Comparison of ENCODE assay signal across 8 mouse cellular contexts in genomic region chr11:20655795-20656710, GRCm38 (mm10).
DNase-seq lines count a peak whose midpoint lies in the region; ATAC-seq and TF ChIP-seq lines count a peak whose summit lies in the region.

No protein-coding gene starts in this region.

- peak overlapping the region; percentile 47 for H3K9ac ChIP-seq in intestine, embryonic 16.5 days (ENCODE audit: low read depth, low read length)
- H3K9ac ChIP-seq in liver, adult 2 months (ENCODE audit: low read depth, low read length), result 0 out of 2 replicates have a peak overlapping the region, but pooled peaks have one; percentile 4
- peak overlapping the region; percentile 49 for H3K9ac ChIP-seq in neural tube, embryonic 11.5 days (ENCODE audit: low read length)

- no peak for TF ChIP-seq POLR2A in liver, adult 2 months (IDR thresholded peaks at IDR 0.05; ENCODE audit: extremely low read depth, insufficient read depth, low read length)

- H3K36me3 ChIP-seq in intestine, embryonic 16.5 days (ENCODE audit: control insufficient read depth, insufficient read depth, low read length), result 0 out of 2 replicates have a peak, but pooled peaks cover 2% of the 10 kb centered on the region
- 0 out of 2 replicates have a peak, but pooled peaks cover 2% of the 10 kb centered on the region for H3K36me3 ChIP-seq in liver, adult 2 months (ENCODE audit: control insufficient read depth, insufficient read depth, low read length)
- no peaks in the 10 kb centered on the region for H3K36me3 ChIP-seq in neural tube, embryonic 11.5 days (ENCODE audit: control insufficient read depth, insufficient read depth, low read length)

- peak overlapping the region; percentile 77 for H3K27ac ChIP-seq in intestine, embryonic 16.5 days (ENCODE audit: low read length)
- no peak overlapping the region for H3K27ac ChIP-seq in liver, adult 2 months (replicated peaks; ENCODE audit: insufficient read depth, low read depth, low read length)
- H3K27ac ChIP-seq in neural tube, embryonic 11.5 days (ENCODE audit: low read depth, low read length), result peak overlapping the region; percentile 89

- H3K79me2 ChIP-seq in liver, adult 2 months (ENCODE audit: control insufficient read depth, insufficient read depth, low read length), result 0 out of 2 replicates have a peak, but pooled peaks cover 2% of the 10 kb centered on the region

- peak; percentile 38 for DNase-seq in cerebellum, adult 11-12 months
- no peak for DNase-seq in cerebellum, adult 11 months
- peak; percentile 56 for DNase-seq in gastrocnemius, postnatal 14 days
- no peak for DNase-seq in liver, adult 2 months (ENCODE audit: extremely low read depth, low read depth, low spot score)
- peak; percentile 87 for DNase-seq in neural tube, embryonic 11.5 days (ENCODE audit: low spot score)
- peak; percentile 62 for DNase-seq in thymus, postnatal 14 days

- H3K4me3 ChIP-seq in intestine, embryonic 16.5 days (ENCODE audit: low read length), result peak overlapping the region; percentile 23
- peak overlapping the region; percentile 30 for H3K4me3 ChIP-seq in liver, adult 2 months (ENCODE audit: insufficient read depth, low read depth, low read length)
- H3K4me3 ChIP-seq in neural tube, embryonic 11.5 days (ENCODE audit: low read depth, low read length), result no peak overlapping the region

- peaks cover 18% of the 10 kb centered on the region for H3K4me1 ChIP-seq in intestine, embryonic 16.5 days (ENCODE audit: control insufficient read depth, insufficient read depth, low read length)
- H3K4me1 ChIP-seq in liver, adult 2 months (ENCODE audit: control insufficient read depth, insufficient read depth, low read length), result no peaks in the 10 kb centered on the region
- peaks cover 28% of the 10 kb centered on the region for H3K4me1 ChIP-seq in neural tube, embryonic 11.5 days (ENCODE audit: control insufficient read depth, insufficient read depth, low read length)

- H3K4me2 ChIP-seq in intestine, embryonic 16.5 days (ENCODE audit: low read depth, low read length), result peak overlapping the region; percentile 32
- peak overlapping the region; percentile 36 for H3K4me2 ChIP-seq in neural tube, embryonic 11.5 days (ENCODE audit: low read depth)

- 18% methylated on average over 18 of the region's 18 CpGs for WGBS in intestine, embryonic 16.5 days
- 50% methylated on average over 18 of the region's 18 CpGs for WGBS in liver, adult 2 months
- WGBS in neural tube, embryonic 11.5 days, result 16% methylated on average over 18 of the region's 18 CpGs

- intact Hi-C loops in gastrocnemius, postnatal 14 days (cut with DNase I; ENCODE audit: low total_unique reads), result loop anchor here (10.0 kb wide), 1 partner anchor 79 kb away; no protein-coding TSS in a partner anchor

- ATAC-seq in common myeloid progenitor, adult 5-6 weeks (replicated peaks; ENCODE audit: low read depth, poor library complexity, severe bottlenecking), result peak; percentile 60
- peak; percentile 81 for ATAC-seq in intestine, embryonic 16.5 days
- ATAC-seq in neural tube, embryonic 11.5 days (ENCODE audit: insufficient read depth, low FRiP score, low TSS enrichment), result peak; percentile 92

- no peaks in the 10 kb centered on the region for H3K9me3 ChIP-seq in intestine, embryonic 16.5 days (ENCODE audit: control insufficient read depth, low read length)
- H3K9me3 ChIP-seq in neural tube, embryonic 11.5 days (ENCODE audit: control insufficient read depth, low read length), result no peaks in the 10 kb centered on the region

- no peaks in the 10 kb centered on the region for H3K27me3 ChIP-seq in intestine, embryonic 16.5 days (replicated peaks; ENCODE audit: control insufficient read depth, insufficient read depth, low read length)
- no peaks in the 10 kb centered on the region for H3K27me3 ChIP-seq in liver, adult 2 months (ENCODE audit: control insufficient read depth, insufficient read depth, low read length)
- no peaks in the 10 kb centered on the region for H3K27me3 ChIP-seq in neural tube, embryonic 11.5 days (ENCODE audit: control insufficient read depth, insufficient read depth, low read length)

- no peak for TF ChIP-seq CTCF in liver, adult 2 months (IDR thresholded peaks at IDR 0.05; ENCODE audit: low read depth, low read length)

Comparison
In these comparisons a context has a peak if more than half of its experiments do, and no peak if none do; other contexts are left out.
1. DNase-seq: peak in cerebellum, adult 11-12 months (single experiment), gastrocnemius, postnatal 14 days (single experiment), neural tube, embryonic 11.5 days (single experiment) and thymus, postnatal 14 days (single experiment); none in cerebellum, adult 11 months (single experiment) and liver, adult 2 months (single experiment).
2. Peak in every context shown above with its lines, with median percentiles within 50 percentile points of each other: ATAC-seq and H3K9ac ChIP-seq.